Mouse (Mus musculus): ENCODE measurements at regions not wholly inside any gene's neighbourhood (a gene's known extent, or its start where the extent isn't known, plus 50 kb on each side); places are given as distances from the start of the nearest gene placed in this dataset.

DNA sequence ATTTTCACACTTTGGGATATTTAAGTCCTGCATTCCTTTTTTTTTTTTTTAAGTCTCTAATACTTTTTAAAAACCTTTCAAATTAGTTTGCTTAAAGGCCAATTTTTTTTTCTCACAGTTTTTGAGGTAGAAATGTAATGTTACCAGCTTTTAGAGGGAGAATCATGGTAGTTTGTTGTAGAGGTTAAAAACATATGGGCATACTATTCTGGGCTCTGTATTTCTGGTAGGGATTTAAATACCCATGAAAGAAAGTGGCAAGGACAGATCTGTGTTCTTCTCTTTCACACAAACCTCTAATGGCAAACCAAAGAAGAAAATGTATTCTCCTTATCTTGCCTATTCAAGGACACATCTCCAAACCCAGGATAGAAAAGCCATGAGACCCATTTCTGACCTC lies 405.6 kb upstream of the Slc30a5 start:
- TF ChIP-seq TAL1 (IDR thresholded peaks at IDR 0.05; ENCODE audit: low read length) (no peak), GATA1 (IDR thresholded peaks at IDR 0.05; ENCODE audit: low read length) (no peak)
